Mouse (Mus musculus): ENCODE results near the gene Gm29427.
"Not testable (repeated sequence)": the region's sequence is repeated elsewhere in the genome, so short reads cannot be mapped to it uniquely, and the experiment has no call there.

The Gm29427 gene

GRCm38 (mm10) chr1:130731741-130732337 lies 16.2 kb upstream of the Gm29427 start, which contains the start of gene AA986860:
Gene AA986860 (plus strand): TSS chr1:130731976.
- no peak for ATAC-seq (ENCODE audit: low TSS enrichment)

- no peak for ATAC-seq (ENCODE audit: low TSS enrichment)
Observed at GRCm38 (mm10) chr1:130729153-130729552, 13.6 kb upstream of the Gm29427 start, which contains the start of gene Pfkfb2. Gene Pfkfb2 (minus strand): TSS chr1:130729253.

- peak; percentile 89 for ATAC-seq (ENCODE audit: low TSS enrichment)
Observed at GRCm38 (mm10) chr1:130728708-130729107, 13.1 kb upstream of the Gm29427 start.

- no peak for ATAC-seq (ENCODE audit: low TSS enrichment)
Observed at GRCm38 (mm10) chr1:130728070-130728469, 12.5 kb upstream of the Gm29427 start.

GRCm38 (mm10) chr1:130726396-130726795 lies 10.8 kb upstream of the Gm29427 start:
- ATAC-seq (ENCODE audit: low TSS enrichment) = peak; percentile 82

GRCm38 (mm10) chr1:130724206-130724605 lies 8.6 kb upstream of the Gm29427 start:
- ATAC-seq (ENCODE audit: low TSS enrichment) = no peak

GRCm38 (mm10) chr1:130717291-130717871 lies 1.8 kb upstream of the Gm29427 start, which contains the start of gene Yod1:
Gene Yod1 (plus strand): TSS chr1:130717327.
- ATAC-seq (ENCODE audit: low TSS enrichment) = peak; percentile 71

GRCm38 (mm10) chr1:130716513-130717290 lies 1.1 kb upstream of the Gm29427 start:
- ATAC-seq (ENCODE audit: low TSS enrichment) = peak; percentile 11

- peak; percentile 1; the same call in 1 of the 2 replicates for ATAC-seq (ENCODE audit: low TSS enrichment)
Observed at GRCm38 (mm10) chr1:130716218-130716512, 566 bp upstream of the Gm29427 start.

- no peak for ATAC-seq (ENCODE audit: low TSS enrichment)
Observed at GRCm38 (mm10) chr1:130714046-130714445, 1.6 kb downstream of the Gm29427 start.

- ATAC-seq (ENCODE audit: low TSS enrichment) = no peak
Observed at GRCm38 (mm10) chr1:130710283-130711080, 5.1 kb downstream of the Gm29427 start.

GRCm38 (mm10) chr1:130703613-130704012 lies 12.0 kb downstream of the Gm29427 start:
- ATAC-seq (ENCODE audit: low TSS enrichment) = no peak

- ATAC-seq (ENCODE audit: low TSS enrichment) = no peak
Observed at GRCm38 (mm10) chr1:130701976-130702375, 13.6 kb downstream of the Gm29427 start.

- peak; percentile 59 for ATAC-seq (ENCODE audit: low TSS enrichment)
Observed at GRCm38 (mm10) chr1:130699937-130700633, 15.5 kb downstream of the Gm29427 start.

GRCm38 (mm10) chr1:130698601-130699000 lies 17.0 kb downstream of the Gm29427 start:
- ATAC-seq (ENCODE audit: low TSS enrichment) = no peak

- no peak for ATAC-seq (ENCODE audit: low TSS enrichment)
Observed at GRCm38 (mm10) chr1:130683905-130684304, 31.7 kb downstream of the Gm29427 start.

- no peak for ATAC-seq (ENCODE audit: low TSS enrichment)
Observed at GRCm38 (mm10) chr1:130681656-130682413, 33.8 kb downstream of the Gm29427 start.

- no peak for ATAC-seq (ENCODE audit: low TSS enrichment)
Observed at GRCm38 (mm10) chr1:130681075-130681474, 34.5 kb downstream of the Gm29427 start.

GRCm38 (mm10) chr1:130678551-130678950 lies 37.0 kb downstream of the Gm29427 start:
- no peak for ATAC-seq (ENCODE audit: low TSS enrichment)

- not testable (repeated sequence) for ATAC-seq (ENCODE audit: low TSS enrichment)
Observed at GRCm38 (mm10) chr1:130663576-130663975, 52.0 kb downstream of the Gm29427 start.

- ATAC-seq (ENCODE audit: low TSS enrichment) = no peak
Observed at GRCm38 (mm10) chr1:130661454-130661853, 54.1 kb downstream of the Gm29427 start, which contains the start of gene C4bp. Gene C4bp (minus strand): TSS chr1:130661632.
